Mouse (Mus musculus): ENCODE data around the gene Ugt1a7c. TPM values are rescaled to one million over a fixed set of nuclear protein-coding genes. Genes with fewer than 3 reads are reported as not detected.

The Ugt1a7c gene
- polyA plus RNA-seq, 1 experiment from 2014 or later: 1.5 TPM

DNA sequence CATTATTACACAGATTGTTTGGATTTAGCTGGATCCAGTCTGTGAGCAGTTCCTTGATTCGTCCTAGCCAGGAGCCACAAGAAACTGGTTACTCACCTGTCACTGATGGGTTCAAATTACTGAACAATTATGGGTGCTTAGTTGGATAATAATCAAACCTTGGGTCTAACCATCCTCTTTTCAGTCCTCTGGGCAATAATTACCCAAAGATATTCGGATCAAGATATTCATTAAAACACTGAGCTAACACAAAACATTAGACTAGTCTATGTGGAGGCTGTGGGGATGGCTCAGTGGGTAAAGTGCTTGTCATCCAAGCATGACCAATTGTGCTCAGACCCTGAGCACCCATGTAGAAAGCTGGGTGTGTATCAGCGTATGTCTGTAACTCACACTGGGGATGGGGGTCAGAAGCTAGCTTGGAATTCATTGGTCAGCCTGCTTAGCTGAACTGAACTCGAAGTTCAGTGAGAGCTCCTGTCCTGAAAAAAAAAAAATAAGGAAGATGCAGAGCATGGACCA is 141.1 kb downstream of the Ugt1a7c start:
- ATAC-seq (ENCODE audit: insufficient read depth): no peak
- H3K36me3 ChIP-seq (ENCODE audit: insufficient read depth): no peaks in the 10 kb centered on the region
- 59% methylated on average over 4 of the region's 4 CpGs for WGBS

DNA sequence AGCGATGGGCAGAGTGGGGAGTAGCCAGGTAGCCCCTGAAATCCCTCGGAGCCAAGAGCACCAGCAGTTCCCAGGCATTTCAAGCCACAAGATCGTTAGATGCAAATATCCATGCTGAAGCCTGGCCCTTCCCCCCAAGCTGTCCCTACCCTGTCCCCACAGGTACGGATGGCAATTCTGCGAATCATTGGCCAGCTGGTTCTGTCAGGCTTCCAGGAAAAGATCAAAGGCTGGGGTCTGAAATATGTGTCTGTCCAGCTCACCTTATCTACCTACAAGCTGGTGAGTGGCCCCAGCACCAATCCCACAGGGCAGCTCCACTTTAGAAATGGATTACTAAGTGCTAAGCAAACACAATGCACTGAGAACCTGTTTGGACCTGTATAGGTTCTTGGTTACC is 142.4 kb downstream of the Ugt1a7c start:
- H3K4me3 ChIP-seq (ENCODE audit: low read depth, low read length): no peak overlapping the region
- no peak overlapping the region for H3K4me2 ChIP-seq
- WGBS: 73% methylated on average over 5 of the region's 5 CpGs
- H3K4me1 ChIP-seq (ENCODE audit: insufficient read depth): no peaks in the 10 kb centered on the region
- peaks cover 85% of the 10 kb centered on the region for H3K9me3 ChIP-seq (ENCODE audit: low read depth, low read length)
- ATAC-seq (ENCODE audit: insufficient read depth) (no peak), DNase-seq (no peak)
- H3K36me3 ChIP-seq (ENCODE audit: insufficient read depth): no peaks in the 10 kb centered on the region
- TF ChIP-seq CTCF (IDR thresholded peaks at IDR 0.05; ENCODE audit: low read depth): no peak
- no peak overlapping the region for H3K9ac ChIP-seq
- H3K27ac ChIP-seq (ENCODE audit: low read depth): no peak overlapping the region
- H3K27me3 ChIP-seq (ENCODE audit: insufficient read depth, low read length): no peaks in the 10 kb centered on the region

More for the DNA sequence above, 141.1 kb downstream of the Ugt1a7c start:
- Histone ChIP-seq H3K4me1 (ENCODE audit: insufficient read depth) (no peaks in the 10 kb centered on the region), H3K4me2 (no peak overlapping the region), H3K9ac (no peak overlapping the region), H3K27ac (ENCODE audit: low read depth) (no peak overlapping the region), H3K4me3 (ENCODE audit: low read depth, low read length) (no peak overlapping the region), H3K9me3 (ENCODE audit: low read depth, low read length) (peaks cover 84% of the 10 kb centered on the region), H3K27me3 (ENCODE audit: insufficient read depth, low read length) (no peaks in the 10 kb centered on the region)
- no peak for TF ChIP-seq CTCF (IDR thresholded peaks at IDR 0.05; ENCODE audit: low read depth)
- DNase-seq: no peak

DNA sequence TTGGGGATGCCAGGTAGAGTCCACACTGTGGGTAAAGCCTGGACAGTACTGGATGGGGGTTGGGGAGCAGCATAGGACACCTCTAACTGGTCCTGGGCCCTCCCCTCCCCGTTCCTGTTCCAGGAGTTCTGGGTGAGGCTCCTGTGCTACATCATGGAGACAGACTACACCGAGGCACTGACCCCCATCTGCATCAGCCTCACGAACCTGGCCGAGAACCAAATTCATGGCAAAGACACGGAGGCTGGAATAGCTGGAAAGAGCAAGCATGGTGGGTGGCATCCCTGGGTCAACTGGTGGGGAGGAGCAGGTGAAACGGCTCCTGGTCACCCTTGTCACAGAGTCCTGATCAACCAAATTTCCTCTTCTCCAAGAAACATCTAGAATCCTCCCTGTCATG is 143.9 kb downstream of the Ugt1a7c start:
- Histone ChIP-seq H3K9ac (no peak overlapping the region), H3K27me3 (ENCODE audit: insufficient read depth, low read length) (no peaks in the 10 kb centered on the region), H3K27ac (ENCODE audit: low read depth) (no peak overlapping the region), H3K4me2 (no peak overlapping the region), H3K9me3 (ENCODE audit: low read depth, low read length) (peaks cover 88% of the 10 kb centered on the region), H3K4me3 (ENCODE audit: low read depth, low read length) (no peak overlapping the region), H3K36me3 (ENCODE audit: insufficient read depth) (no peaks in the 10 kb centered on the region), H3K4me1 (ENCODE audit: insufficient read depth) (no peaks in the 10 kb centered on the region)
- TF ChIP-seq CTCF (IDR thresholded peaks at IDR 0.05; ENCODE audit: low read depth): no peak
- ATAC-seq (ENCODE audit: insufficient read depth) (no peak), DNase-seq (no peak)
- 69% methylated on average over 6 of the region's 6 CpGs for WGBS

DNA sequence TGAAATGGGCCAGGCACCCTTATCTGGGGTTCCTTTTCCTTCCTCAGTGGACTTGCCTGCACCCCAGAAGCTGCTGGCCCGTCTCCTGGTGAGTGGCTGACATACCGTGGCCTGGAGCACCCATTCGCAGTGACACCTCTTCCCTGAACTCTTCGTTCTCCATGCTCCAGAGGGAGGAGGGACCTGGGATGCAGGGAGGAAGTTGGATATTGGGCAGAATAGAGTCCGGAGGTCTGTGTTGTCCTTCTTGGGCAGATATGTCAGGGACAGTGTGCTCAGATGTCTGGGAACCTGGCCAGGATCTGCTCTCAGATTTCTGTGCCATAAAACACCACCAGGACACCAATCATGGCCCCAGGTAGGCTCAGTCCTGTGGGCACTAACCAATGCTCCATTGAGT is 145.2 kb downstream of the Ugt1a7c start:
- 71% methylated on average over 5 of the region's 5 CpGs for WGBS
- TF ChIP-seq CTCF (IDR thresholded peaks at IDR 0.05; ENCODE audit: low read depth): no peak
- no peak overlapping the region for H3K4me3 ChIP-seq (ENCODE audit: low read depth, low read length)

DNA sequence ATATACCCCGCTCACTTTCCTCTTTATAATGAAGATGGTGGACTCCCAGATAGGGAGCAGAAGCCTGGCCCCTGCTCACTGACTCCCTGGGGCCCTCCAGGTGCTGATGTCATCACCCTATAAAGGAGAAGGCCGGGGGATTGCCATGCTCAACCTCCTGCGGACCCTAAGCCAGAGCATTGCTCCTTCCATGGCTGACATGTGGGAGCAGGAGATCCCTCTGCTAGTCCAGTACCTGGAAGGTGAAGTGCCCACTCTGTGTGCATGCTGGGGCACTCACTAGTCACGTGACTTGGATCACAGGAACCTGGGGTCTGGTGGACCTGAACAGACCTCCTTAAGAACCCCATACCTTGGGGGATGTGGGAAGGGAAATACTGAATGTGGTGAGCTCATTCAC is 145.7 kb downstream of the Ugt1a7c start:
- H3K4me1 ChIP-seq (ENCODE audit: insufficient read depth): no peaks in the 10 kb centered on the region
- no peak overlapping the region for H3K27ac ChIP-seq (ENCODE audit: low read depth)
- H3K9me3 ChIP-seq (ENCODE audit: low read depth, low read length): peaks cover 87% of the 10 kb centered on the region
- peak; percentile 6; the same call in 1 of the 2 replicates for ATAC-seq (ENCODE audit: insufficient read depth)
- no peak for DNase-seq
- no peaks in the 10 kb centered on the region for H3K36me3 ChIP-seq (ENCODE audit: insufficient read depth)
- no peak for TF ChIP-seq CTCF (IDR thresholded peaks at IDR 0.05; ENCODE audit: low read depth)
- 66% methylated on average over 4 of the region's 4 CpGs for WGBS
- no peak overlapping the region for H3K9ac ChIP-seq
- no peaks in the 10 kb centered on the region for H3K27me3 ChIP-seq (ENCODE audit: insufficient read depth, low read length)
- H3K4me2 ChIP-seq: no peak overlapping the region
- H3K4me3 ChIP-seq (ENCODE audit: low read depth, low read length): no peak overlapping the region

More for the DNA sequence above, 145.2 kb downstream of the Ugt1a7c start:
- no peak overlapping the region for H3K9ac ChIP-seq
- no peak overlapping the region for H3K27ac ChIP-seq (ENCODE audit: low read depth)
- no peaks in the 10 kb centered on the region for H3K27me3 ChIP-seq (ENCODE audit: insufficient read depth, low read length)
- H3K9me3 ChIP-seq (ENCODE audit: low read depth, low read length): peaks cover 88% of the 10 kb centered on the region
- ATAC-seq (ENCODE audit: insufficient read depth): no peak
- no peaks in the 10 kb centered on the region for H3K4me1 ChIP-seq (ENCODE audit: insufficient read depth)
- no peaks in the 10 kb centered on the region for H3K36me3 ChIP-seq (ENCODE audit: insufficient read depth)
- no peak for DNase-seq
- no peak overlapping the region for H3K4me2 ChIP-seq

DNA sequence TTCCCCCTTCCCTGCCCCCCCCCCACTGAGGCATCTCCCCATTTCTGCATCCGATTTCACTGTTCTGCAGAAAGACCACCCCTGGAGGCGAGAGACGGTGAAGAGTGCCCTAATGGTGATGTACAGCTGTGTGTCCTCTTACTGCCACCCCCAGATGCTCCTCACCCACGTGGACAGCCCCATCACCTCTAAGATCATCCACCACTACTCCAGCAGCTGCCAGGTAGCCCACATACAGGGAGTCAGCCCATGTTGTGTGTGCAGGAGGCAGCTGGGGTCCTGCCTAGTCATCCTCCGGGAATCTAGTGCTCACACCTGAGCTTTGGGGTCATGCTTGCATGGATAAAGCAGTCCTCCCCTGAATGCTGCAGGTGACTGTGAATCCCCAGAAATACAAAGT is 149.0 kb downstream of the Ugt1a7c start:
- DNase-seq (no peak), ATAC-seq (ENCODE audit: insufficient read depth) (no peak)
- Histone ChIP-seq H3K27ac (ENCODE audit: low read depth) (no peak overlapping the region), H3K4me1 (ENCODE audit: insufficient read depth) (no peaks in the 10 kb centered on the region), H3K9me3 (ENCODE audit: low read depth, low read length) (peaks cover 94% of the 10 kb centered on the region), H3K36me3 (ENCODE audit: insufficient read depth) (no peaks in the 10 kb centered on the region), H3K27me3 (ENCODE audit: insufficient read depth, low read length) (no peaks in the 10 kb centered on the region), H3K4me3 (ENCODE audit: low read depth, low read length) (no peak overlapping the region), H3K4me2 (no peak overlapping the region), H3K9ac (no peak overlapping the region)
- TF ChIP-seq CTCF (IDR thresholded peaks at IDR 0.05; ENCODE audit: low read depth): no peak
- 57% methylated on average over 5 of the region's 5 CpGs for whole genome bisulfite sequencing

DNA sequence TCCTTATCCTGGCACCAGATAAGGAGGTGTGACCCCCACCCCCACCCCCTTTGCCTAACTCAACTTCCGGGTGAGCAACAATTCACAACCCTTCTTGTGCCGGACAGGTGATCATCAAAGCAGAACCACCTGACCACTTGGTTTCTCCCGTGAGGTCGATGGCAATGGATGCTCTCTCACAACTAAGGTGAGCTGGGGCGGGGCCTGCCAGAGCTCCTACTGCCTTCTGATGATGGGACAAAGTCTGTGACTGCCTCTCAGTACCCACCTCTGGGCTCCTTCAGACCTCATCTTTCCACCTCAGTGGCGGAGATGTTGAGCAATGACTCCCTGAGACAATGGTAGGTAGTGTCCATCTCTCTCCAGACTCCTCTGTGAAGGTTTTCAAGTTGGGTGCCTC is 151.0 kb downstream of the Ugt1a7c start:
- no peak for TF ChIP-seq CTCF (IDR thresholded peaks at IDR 0.05; ENCODE audit: low read depth)
- Histone ChIP-seq H3K9ac (no peak overlapping the region), H3K27me3 (ENCODE audit: insufficient read depth, low read length) (no peaks in the 10 kb centered on the region), H3K4me3 (ENCODE audit: low read depth, low read length) (no peak overlapping the region), H3K9me3 (ENCODE audit: low read depth, low read length) (peaks cover 94% of the 10 kb centered on the region), H3K36me3 (ENCODE audit: insufficient read depth) (no peaks in the 10 kb centered on the region), H3K4me1 (ENCODE audit: insufficient read depth) (no peaks in the 10 kb centered on the region), H3K27ac (ENCODE audit: low read depth) (no peak overlapping the region), H3K4me2 (no peak overlapping the region)
- DNase-seq: no peak
- WGBS: 76% methylated on average over 6 of the region's 6 CpGs
- no peak for ATAC-seq (ENCODE audit: insufficient read depth)

DNA sequence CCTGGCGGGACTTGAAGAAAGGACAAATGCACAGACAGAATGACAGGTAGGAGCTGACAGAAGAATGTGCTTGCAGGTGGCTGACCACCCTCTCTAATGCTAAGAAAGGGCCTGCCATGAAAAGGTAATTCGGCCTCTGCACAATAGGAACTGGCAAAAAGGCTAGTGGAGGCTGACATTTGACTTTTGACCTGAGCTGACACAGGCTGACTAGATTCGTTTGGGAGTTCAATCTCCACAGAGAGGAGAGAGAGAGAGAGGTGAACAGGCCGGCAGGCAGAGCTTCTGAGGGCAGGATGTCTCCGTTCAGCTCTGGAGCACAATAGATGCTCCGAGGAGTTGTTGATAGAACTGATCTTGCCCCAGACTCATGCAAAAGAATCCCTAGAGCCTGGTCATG is 151.5 kb downstream of the Ugt1a7c start:
- 45% methylated on average over 6 of the region's 6 CpGs for WGBS
- Histone ChIP-seq H3K4me1 (ENCODE audit: insufficient read depth) (no peaks in the 10 kb centered on the region), H3K9me3 (ENCODE audit: low read depth, low read length) (peaks cover 94% of the 10 kb centered on the region), H3K36me3 (ENCODE audit: insufficient read depth) (no peaks in the 10 kb centered on the region), H3K4me3 (ENCODE audit: low read depth, low read length) (no peak overlapping the region), H3K4me2 (no peak overlapping the region), H3K27ac (ENCODE audit: low read depth) (no peak overlapping the region), H3K27me3 (ENCODE audit: insufficient read depth, low read length) (no peaks in the 10 kb centered on the region), H3K9ac (no peak overlapping the region)
- DNase-seq (no peak), ATAC-seq (ENCODE audit: insufficient read depth) (no peak)
- no peak for TF ChIP-seq CTCF (IDR thresholded peaks at IDR 0.05; ENCODE audit: low read depth)

Data from lung, embryonic 14.5 days (tissue).